Mouse (Mus musculus): ENCODE measurements around the gene Ssx9.
"Not testable (repeated sequence)": the region's sequence is repeated elsewhere in the genome, so short reads cannot be mapped to it uniquely, and the experiment has no call there.

DNA sequence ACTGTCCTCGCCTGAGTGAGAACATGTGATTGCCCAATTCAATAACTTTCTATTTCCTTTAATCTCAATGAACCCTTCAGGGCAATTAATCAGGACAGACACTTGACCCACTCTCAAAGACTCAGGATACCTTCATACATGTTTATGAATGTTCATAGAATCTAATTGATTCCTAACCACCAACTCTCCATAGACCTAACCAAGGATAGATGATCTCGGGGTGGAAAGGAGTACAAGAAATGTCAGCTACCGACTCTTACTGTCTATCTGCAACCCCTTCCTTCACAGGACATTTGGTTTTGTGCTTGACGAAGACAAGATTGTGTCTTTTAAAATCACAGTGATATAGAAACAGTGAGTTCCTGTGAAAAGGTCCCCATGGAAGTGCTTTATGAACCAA lies 55.2 kb downstream of the Ssx9 start, which contains the start of gene Ssxb5:
- not testable (repeated sequence) for TF ChIP-seq RCOR1 (IDR thresholded peaks at IDR 0.05; ENCODE audit: low read depth, low read length); CTCF (IDR thresholded peaks at IDR 0.05 in 2 of 3, conservative IDR thresholded peaks at IDR 0.05 in 1 of 3; ENCODE audit: control insufficient read depth in 1 of 3, insufficient read depth in 1 of 3, low read depth in 2 of 3, low read length in 3 of 3, poor library complexity in 1 of 3, severe bottlenecking in 1 of 3); KAT2A (conservative IDR thresholded peaks at IDR 0.05; ENCODE audit: low read depth, low read length)
